Mouse (Mus musculus): Measurements from ENCODE around the gene Srp9. TPM values are rescaled to one million over a fixed set of nuclear protein-coding genes. Genes with fewer than 3 reads are reported as not detected.

Gene Srp9
- polyA plus RNA-seq, 1 experiment from 2014 or later, result 153 TPM

Other genes with a start within 250 kb of the Srp9 start
- 47.4 and 51.7 TPM in 2 replicates for gene Enah, start 104.7 kb upstream of the Srp9 start, polyA plus RNA-seq (2014; fragmentation: Nextera tagmentation; extraction: Ambion mirVana)
- not detected in 2 replicates for gene Vmn1r1, start 39.7 kb downstream of the Srp9 start, polyA plus RNA-seq (2014; fragmentation: Nextera tagmentation; extraction: Ambion mirVana)
- 96.7 and 101 TPM in 2 replicates for gene Degs1, start 158.1 kb downstream of the Srp9 start, polyA plus RNA-seq (2014; fragmentation: Nextera tagmentation; extraction: Ambion mirVana)
- gene Fbxo28, start 216.9 kb downstream of the Srp9 start, polyA plus RNA-seq (2014; fragmentation: Nextera tagmentation; extraction: Ambion mirVana), result 40.4 and 42.3 TPM in 2 replicates